Mouse (Mus musculus) heart, embryonic 14.5 days (tissue): ENCODE measurements at regions not wholly inside any gene's neighbourhood (a gene's known extent, or its start where the extent isn't known, plus 50 kb on each side); places are given as distances from the start of the nearest gene placed in this dataset.
"Not testable (repeated sequence)": the region's sequence is repeated elsewhere in the genome, so short reads cannot be mapped to it uniquely, and the experiment has no call there.

Experiments used
- ATAC-seq: fragments of 200-750 bp; cut with Nextera tagmentation; 2 replicates; pipeline ENCODE4 v1.8.0; 2017; ENCODE audit warnings: low read depth, moderate TSS enrichment; ENCODE audit not compliant: insufficient number of reproducible peaks, insufficient read depth, low FRiP score
- H3K27ac ChIP-seq, 2 experiments: fragments of 200-500 bp in 1 of 2; fragments of 300-500 bp in 1 of 2; sonication (generic) in 1 of 2; replicated peaks in 1 of 2; 2 replicates each; pipeline ENCODE4 v1.5.1; 2012 to 2014; ENCODE audit warnings: low read depth in 2 of 2, low read length in 2 of 2, control low read depth in 1 of 2, mild to moderate bottlenecking in 1 of 2, mixed read lengths in 1 of 2; ENCODE audit not compliant: control insufficient read depth in 1 of 2, insufficient read depth in 1 of 2
- H3K27me3 ChIP-seq: fragments of 300-500 bp; sonication (generic); 2 replicates; pipeline ENCODE4 v1.6.1; 2014; ENCODE audit warnings: mild to moderate bottlenecking, low read length, control low read depth; ENCODE audit not compliant: control insufficient read depth, insufficient read depth
- H3K36me3 ChIP-seq: fragments of 300-500 bp; sonication (generic); 2 replicates; pipeline ENCODE4 v1.6.1; 2014; ENCODE audit warnings: mild to moderate bottlenecking, control low read depth, low read length, mixed read lengths; ENCODE audit not compliant: control insufficient read depth, insufficient read depth
- H3K4me1 ChIP-seq, 2 experiments: fragments of 200-500 bp in 1 of 2; fragments of 300-500 bp in 1 of 2; sonication (generic) in 1 of 2; 2 replicates each; pipeline ENCODE4 v1.6.1; 2012 to 2014; ENCODE audit warnings: low read length in 2 of 2, control low read depth in 1 of 2, mixed read lengths in 1 of 2; ENCODE audit not compliant: control insufficient read depth in 2 of 2, insufficient read depth in 2 of 2
- H3K4me2 ChIP-seq: fragments of 300-500 bp; sonication (generic); 2 replicates; pipeline ENCODE4 v1.6.1; 2014; ENCODE audit warnings: mild to moderate bottlenecking, low read length
- H3K4me3 ChIP-seq, 2 experiments: fragments of 200-500 bp in 1 of 2; fragments of 300-500 bp in 1 of 2; sonication (generic) in 1 of 2; 2 replicates each; pipeline ENCODE4 v1.5.1; 2012 to 2014; ENCODE audit warnings: low read length in 2 of 2, mild to moderate bottlenecking in 2 of 2, control low read depth in 1 of 2, low read depth in 1 of 2, moderate library complexity in 1 of 2; ENCODE audit not compliant: control insufficient read depth in 1 of 2, insufficient read depth in 1 of 2
- H3K9ac ChIP-seq: fragments of 300-500 bp; sonication (generic); 2 replicates; pipeline ENCODE4 v1.6.1; 2014; ENCODE audit warnings: mild to moderate bottlenecking, low read length
- H3K9me3 ChIP-seq: fragments of 300-500 bp; sonication (generic); 2 replicates; pipeline ENCODE4 v1.6.1; 2016; ENCODE audit warnings: low read length, control low read depth; ENCODE audit not compliant: control insufficient read depth
- WGBS: fragments of 180-500 bp; shearing (Covaris S2); extraction: QIAGEN DNeasy Blood & Tissue Kit; methylation state at CpG from one replicate; pipeline ENCODE4 v1.1.7; 2014; 5-methylcytosine and 5-hydroxymethylcytosine counted together

- ATAC-seq, result not testable (repeated sequence)
Observed at GRCm38 (mm10) chr12:17852138-17852537, 161.5 kb downstream of the Hpcal1 start.

GRCm38 (mm10) chr12:17872491-17872890 is 181.8 kb downstream of the Hpcal1 start:
- not testable (repeated sequence) for ATAC-seq, H3K4me3 ChIP-seq
- WGBS, result 21% methylated on average over 6 of the region's 6 CpGs

More at GRCm38 (mm10) chr12:17852138-17852537, 161.5 kb downstream of the Hpcal1 start:
- H3K4me3 ChIP-seq, H3K4me1 ChIP-seq, H3K9me3 ChIP-seq, H3K27ac ChIP-seq, H3K36me3 ChIP-seq, H3K9ac ChIP-seq, H3K4me2 ChIP-seq, H3K27me3 ChIP-seq: not testable (repeated sequence)
- WGBS, result 53% methylated on average over 3 of the region's 3 CpGs

GRCm38 (mm10) chr12:17881371-17882116 is 190.9 kb downstream of the Hpcal1 start:
- no peaks in the 10 kb centered on the region for H3K36me3 ChIP-seq
- H3K9me3 ChIP-seq, result no peaks in the 10 kb centered on the region
- peak overlapping the region; percentile 84 to 90 for H3K27ac ChIP-seq
- no peaks in the 10 kb centered on the region for H3K27me3 ChIP-seq
- peak; percentile 100 for ATAC-seq
- H3K9ac ChIP-seq, result peak overlapping the region; percentile 91
- 1% methylated on average over 43 of the region's 59 CpGs for WGBS
- peak overlapping the region; percentile 65 for H3K4me2 ChIP-seq
- H3K4me1 ChIP-seq, result no peaks in the 10 kb centered on the region
- peak overlapping the region; percentile 82 to 84 for H3K4me3 ChIP-seq

More at GRCm38 (mm10) chr12:17872491-17872890, 181.8 kb downstream of the Hpcal1 start:
- H3K9ac ChIP-seq, H3K9me3 ChIP-seq, H3K4me2 ChIP-seq, H3K27me3 ChIP-seq, H3K27ac ChIP-seq, H3K4me1 ChIP-seq, H3K36me3 ChIP-seq: not testable (repeated sequence)

- 2% methylated on average over 54 of the region's 65 CpGs for WGBS
- Histone ChIP-seq H3K4me3 (peak overlapping the region; percentile 82 to 84), H3K9ac (peak overlapping the region; percentile 91), H3K4me2 (peak overlapping the region; percentile 65), H3K27ac (peak overlapping the region; percentile 84 to 90)
- H3K4me1 ChIP-seq, H3K27me3 ChIP-seq, H3K36me3 ChIP-seq, H3K9me3 ChIP-seq: not testable (repeated sequence)
- peak; percentile 35; the same call in 1 of the 2 replicates for ATAC-seq
Observed at GRCm38 (mm10) chr12:17882117-17883116, 191.8 kb downstream of the Hpcal1 start.

DNA sequence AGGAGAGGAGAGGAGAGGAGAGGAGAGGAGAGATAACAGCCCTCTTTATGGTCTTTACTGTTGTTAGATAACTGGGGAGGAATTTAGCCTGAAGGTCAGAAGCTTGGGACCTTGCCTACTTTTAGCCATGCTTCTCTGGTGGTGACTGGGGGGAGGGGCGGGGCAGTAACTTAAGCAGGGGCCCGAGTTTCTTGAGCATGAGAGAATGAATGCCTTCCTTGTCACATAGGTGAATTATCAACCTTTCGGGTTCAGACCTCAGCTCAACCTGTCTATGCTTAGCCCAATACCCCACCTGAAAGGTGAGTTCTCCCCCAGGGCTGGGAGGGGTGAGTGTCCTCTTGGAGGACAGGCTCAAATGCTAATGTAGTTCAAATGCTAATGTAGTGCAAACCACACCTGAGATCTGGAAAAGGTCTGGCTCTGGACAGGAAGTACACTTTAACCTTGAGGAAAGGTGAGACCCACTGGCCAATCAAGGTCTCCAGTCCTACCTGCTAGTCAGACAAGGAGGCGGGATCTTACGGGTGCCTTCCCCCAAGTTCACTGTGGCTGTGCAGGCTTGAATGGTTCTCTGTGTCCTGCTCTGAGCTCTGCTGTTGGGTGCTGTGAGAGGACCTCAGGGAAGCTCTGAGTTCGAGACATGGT is 201.1 kb downstream of the Hpcal1 start:
- not testable (repeated sequence) for H3K4me3 ChIP-seq, H3K4me2 ChIP-seq, H3K36me3 ChIP-seq, H3K4me1 ChIP-seq, H3K27me3 ChIP-seq, ATAC-seq, H3K27ac ChIP-seq, H3K9ac ChIP-seq
- 89% methylated on average over 6 of the region's 6 CpGs for WGBS
- peaks cover 12% of the 10 kb centered on the region; the same call in 1 of the 2 replicates for H3K9me3 ChIP-seq

- not testable (repeated sequence) for H3K27ac ChIP-seq, H3K4me1 ChIP-seq, H3K9ac ChIP-seq, H3K4me3 ChIP-seq, H3K27me3 ChIP-seq, H3K4me2 ChIP-seq, H3K36me3 ChIP-seq, ATAC-seq, H3K9me3 ChIP-seq
- WGBS, result 93% methylated on average over 3 of the region's 3 CpGs
Observed at GRCm38 (mm10) chr12:17913058-17913457, 222.4 kb downstream of the Hpcal1 start.
